Mouse (Mus musculus): ENCODE measurements around the gene Slc25a25.
"Not testable (repeated sequence)": the region's sequence is repeated elsewhere in the genome, so short reads cannot be mapped to it uniquely, and the experiment has no call there.

The Slc25a25 gene

DNA sequence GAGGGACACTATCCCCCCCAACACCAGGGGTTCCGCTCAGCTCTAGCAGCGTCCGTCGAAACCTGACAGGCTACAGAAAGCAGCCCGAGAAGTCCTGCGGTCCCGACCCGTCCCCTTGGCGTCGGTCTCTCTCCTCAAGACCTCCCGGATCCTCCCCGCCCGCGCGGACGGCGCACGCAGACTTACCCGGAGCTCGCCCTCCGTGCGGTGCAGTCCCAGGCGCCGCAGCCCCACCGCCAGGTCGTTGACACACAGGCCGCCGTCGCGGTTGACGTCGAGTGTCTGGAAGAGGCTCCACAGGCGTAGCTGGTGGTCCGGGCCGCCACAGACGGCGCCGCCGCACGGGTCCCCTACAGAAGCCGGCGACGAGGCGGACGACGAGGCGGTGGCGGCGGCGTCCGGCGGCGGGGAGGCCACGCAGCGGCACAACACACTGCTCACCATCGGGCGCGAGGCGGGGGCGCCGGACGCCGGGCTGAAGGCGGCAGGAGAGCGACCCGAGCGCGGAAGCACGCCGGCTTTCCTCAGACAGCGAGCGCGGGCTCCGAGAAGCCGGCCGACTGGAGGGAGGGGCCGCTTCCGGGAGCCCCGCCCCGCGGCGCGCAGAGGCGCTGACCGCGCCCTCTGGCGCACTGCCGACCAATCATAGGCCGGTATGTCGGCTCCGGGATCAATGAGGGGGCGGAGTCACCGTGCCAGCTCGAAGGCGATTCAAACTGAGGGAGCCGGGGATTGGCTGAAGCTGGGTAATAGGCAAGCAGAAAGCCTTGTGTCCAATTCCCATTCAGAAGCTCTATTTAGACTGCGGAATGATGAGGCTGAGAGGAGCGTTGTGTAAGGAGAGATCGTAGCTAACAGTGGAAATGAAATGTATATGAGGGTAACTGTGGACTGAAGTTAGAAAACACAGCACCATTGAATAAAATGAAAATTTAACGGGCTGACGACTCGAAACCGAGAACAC lies at the start of gene Slc25a25:
Gene Slc25a25 (minus strand): TSS at position 565 of the 964 bp plus-strand sequence.
- DNase-seq (ENCODE audit: low read depth, low spot score): peak; percentile 98

DNA sequence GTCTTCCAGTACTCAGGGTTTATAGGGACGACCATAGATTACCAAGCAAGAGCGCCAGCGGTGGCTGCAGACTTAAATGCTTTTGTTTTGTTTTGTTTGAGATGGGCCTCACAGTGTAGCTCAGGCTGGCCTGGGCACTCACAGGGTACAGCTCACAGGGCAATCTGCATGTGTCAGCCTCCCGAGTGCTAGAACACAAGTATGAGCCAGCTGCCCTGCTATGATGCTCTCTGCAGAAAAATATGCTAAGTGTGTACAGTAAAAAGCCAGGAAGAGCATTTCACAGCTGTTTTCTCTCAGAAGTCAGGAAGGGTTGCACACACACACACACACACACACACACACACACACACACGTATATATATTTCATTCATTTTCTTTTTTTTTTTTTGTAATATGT lies 49.2 kb upstream of the Slc25a25 start:
- no peak for DNase-seq (ENCODE audit: low read depth, low spot score)

DNA sequence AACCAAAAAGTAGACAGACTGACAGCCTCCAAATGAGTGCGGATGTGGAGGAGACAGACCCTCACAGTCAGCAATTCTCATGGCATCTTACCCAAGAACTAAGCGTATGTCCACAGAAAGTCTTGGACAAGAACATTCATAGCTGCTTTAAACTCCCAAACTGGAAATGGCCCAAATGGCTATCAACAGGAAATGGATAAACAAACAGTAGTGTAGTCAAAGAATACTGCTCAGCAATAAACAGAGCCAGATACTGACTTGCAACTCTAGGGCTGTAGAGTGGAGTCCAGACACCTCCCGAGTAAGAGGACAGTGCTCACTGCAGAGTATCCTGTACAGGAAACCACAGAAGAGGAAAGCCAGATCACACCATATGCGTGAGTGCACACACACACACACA lies 48.1 kb upstream of the Slc25a25 start:
- no peak for DNase-seq (ENCODE audit: low read depth, low spot score)

DNA sequence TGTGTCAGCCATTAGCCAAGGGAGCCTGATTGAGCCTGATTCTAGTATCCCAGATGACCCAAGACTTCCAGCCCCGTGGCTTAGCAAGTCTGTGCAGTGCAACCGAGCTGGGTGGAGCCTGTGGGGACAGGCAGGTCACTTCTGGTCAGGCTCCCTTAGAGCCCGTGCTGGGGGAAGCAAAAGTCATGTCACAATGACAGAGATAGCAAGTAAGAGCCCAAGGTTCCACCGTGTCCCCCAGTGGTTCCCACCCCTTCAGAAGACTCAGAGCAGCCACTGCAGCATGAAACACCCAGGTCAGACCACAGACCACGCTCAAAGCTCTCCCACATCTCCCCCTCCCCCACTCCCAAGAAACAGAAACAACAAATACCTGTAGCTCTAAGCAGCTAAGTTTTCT lies 44.9 kb upstream of the Slc25a25 start:
- DNase-seq (ENCODE audit: low read depth, low spot score): no peak

GRCm38 (mm10) chr2:32495185-32495726 lies 44.0 kb upstream of the Slc25a25 start:
- DNase-seq (ENCODE audit: low read depth, low spot score): no peak

DNA sequence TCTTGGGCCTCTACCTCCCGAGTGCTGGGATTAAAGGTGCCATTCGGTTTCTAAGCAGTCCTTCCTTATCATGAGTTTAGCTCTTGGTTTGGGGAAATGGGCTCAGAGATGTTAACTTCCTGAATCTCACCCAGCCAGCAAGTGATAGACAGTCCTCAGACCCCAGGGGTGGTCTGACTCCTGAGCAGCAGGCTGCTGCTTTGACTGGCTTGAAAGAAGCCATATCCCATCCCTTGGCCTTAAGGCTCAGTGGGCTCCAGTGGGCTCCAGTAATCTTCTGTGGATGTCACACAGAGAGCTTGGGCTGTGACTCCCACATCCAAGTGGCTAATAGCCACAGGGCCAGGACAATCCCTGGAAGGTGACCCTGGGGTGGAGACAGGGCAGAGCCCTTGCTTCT lies 43.3 kb upstream of the Slc25a25 start:
- no peak for DNase-seq (ENCODE audit: low read depth, low spot score)

DNA sequence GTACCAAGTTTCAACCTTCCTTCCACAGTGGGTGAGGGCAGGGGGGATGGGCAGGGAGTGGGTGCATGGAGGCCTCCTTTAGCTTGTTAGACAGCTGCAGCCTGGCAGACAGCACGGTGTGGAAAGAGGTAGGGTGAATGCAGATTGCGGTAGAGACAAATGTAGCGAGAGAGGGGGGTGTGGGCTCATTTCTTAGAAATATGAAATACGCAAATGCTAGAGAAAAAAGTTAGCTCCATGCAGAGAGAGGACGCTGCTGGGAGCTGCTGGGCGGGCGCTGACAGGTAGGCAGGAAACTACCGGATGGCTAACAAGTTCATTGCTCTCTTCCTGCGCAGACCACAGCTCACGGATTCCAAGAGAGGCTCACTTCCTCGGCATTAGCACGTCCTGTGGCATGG lies 42.1 kb upstream of the Slc25a25 start:
- no peak for DNase-seq (ENCODE audit: low read depth, low spot score)

GRCm38 (mm10) chr2:32492661-32493060 lies 41.4 kb upstream of the Slc25a25 start:
- no peak for DNase-seq (ENCODE audit: low read depth, low spot score)

- DNase-seq (ENCODE audit: low read depth, low spot score): not testable (repeated sequence)
Observed at GRCm38 (mm10) chr2:32490730-32491129, 39.5 kb upstream of the Slc25a25 start.

DNA sequence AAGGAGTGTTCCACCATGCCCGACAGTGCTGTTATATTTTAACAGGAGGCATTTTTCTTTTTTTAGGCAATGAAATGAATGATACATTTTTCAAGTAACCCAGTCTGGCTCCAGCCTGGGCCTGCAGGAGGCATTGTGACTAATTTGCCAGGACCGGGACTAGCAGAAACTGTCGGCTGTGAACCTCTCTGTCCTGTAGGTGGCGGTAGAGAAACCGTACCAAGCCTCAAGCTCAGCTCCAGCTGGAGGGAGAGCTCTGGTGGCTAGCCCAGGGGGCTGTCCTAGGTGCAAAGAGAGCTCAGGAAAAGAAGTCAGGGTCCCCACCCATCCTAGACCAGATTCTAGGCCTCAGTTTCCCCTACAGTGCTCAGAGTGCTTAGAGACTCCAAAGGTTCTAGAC lies 37.4 kb upstream of the Slc25a25 start:
- DNase-seq (ENCODE audit: low read depth, low spot score): peak; percentile 83

DNA sequence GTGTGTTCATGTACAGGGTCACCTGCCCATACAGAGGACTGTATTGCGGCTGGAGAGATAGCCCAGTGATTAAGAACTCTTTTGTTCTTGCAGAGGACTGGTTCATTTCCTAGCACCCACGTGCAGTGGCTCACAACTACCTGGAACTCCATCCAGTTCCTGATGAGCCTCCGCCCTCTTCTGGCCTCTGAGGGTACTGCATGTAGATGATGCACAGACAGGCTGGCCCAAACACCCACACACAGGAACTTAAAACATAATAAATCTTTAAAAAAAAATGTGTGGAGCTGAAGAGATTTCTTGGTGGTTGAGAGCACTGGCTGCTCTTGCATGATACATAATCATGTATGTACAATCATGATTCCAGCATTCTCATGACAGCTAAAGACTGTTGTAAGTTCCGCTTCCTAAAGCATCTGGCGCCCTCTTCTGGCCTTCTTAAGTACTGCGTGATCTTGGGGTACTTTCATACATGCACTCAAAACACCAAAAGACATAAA lies 35.9 kb upstream of the Slc25a25 start:
- DNase-seq (ENCODE audit: low read depth, low spot score): peak; percentile 94

- no peak for DNase-seq (ENCODE audit: low read depth, low spot score)
Observed at GRCm38 (mm10) chr2:32486155-32486554, 34.9 kb upstream of the Slc25a25 start.

GRCm38 (mm10) chr2:32485751-32486150 lies 34.5 kb upstream of the Slc25a25 start:
- DNase-seq (ENCODE audit: low read depth, low spot score): no peak

DNA sequence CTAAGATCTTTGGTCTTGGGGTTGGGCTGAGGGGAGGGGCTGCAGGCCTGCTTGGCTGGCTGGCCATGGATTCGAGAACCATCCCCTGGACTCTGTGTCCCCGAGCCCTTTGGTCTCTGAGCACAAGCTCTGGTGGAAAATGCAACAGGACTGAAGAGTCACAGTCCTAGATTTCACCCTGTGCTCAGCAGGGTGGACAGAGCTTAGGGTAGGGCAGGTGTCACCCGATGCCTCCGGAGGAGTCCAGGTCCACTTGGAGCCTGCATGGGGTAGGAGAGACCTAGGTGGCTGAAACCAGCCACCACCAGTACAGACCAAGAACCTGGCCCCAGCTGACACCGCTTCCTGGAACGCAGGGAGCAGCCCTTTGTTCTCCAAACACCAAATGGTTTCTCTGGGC lies 33.7 kb upstream of the Slc25a25 start:
- no peak for DNase-seq (ENCODE audit: low read depth, low spot score)

DNA sequence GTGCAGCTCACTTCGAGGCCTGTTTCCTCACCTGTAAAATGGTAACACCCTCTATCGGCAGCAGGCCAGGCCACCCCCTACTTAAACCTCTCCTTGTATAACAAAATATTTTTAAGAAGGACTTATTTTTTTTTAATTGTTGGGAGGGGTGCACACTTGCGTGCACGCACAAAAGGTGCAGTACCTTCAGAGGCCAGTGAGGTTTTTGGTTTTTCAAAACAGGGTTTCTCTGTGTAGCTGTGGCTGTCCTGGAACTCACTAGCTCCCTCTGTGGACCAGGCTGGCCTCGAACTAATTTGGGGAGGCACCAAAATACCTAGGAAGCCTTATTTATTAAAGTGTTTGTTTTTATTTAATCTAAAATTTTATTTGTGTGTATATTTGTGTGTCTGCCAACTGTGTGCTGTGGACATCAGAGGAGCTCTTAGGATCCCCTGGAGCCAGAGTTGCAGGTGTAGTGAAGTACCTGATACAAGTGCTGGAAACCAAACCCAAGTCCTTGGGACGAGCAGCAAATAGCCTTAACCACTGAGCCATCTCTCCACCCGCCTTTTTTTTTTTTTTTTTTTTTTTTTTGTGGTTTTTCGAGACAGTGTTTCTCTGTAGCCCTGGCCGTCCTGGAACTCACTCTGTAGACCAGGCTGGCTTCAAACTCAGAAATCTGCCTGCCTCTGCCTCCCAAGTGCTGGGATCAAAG lies 32.1 kb upstream of the Slc25a25 start:
- DNase-seq (ENCODE audit: low read depth, low spot score): peak; percentile 66

DNA sequence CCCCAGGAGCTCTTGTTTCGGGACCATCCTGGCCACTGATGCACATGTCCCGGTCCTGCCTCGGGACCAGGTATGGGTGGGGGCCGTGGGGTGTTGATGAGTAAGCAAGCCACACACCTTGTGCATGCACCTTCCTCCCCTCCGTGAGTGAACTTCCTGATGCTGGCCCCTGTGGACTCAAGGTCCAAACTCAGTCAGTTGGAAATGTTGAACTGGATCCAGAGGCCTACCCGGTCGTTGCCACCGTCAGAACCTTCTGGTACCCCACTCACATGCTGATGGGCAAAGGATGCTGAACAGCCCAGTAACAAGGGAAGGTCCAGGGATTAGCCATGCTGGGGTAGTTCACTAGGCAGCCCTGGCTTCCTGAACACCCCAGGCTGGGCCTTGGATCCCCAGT lies 31.1 kb upstream of the Slc25a25 start:
- DNase-seq (ENCODE audit: low read depth, low spot score): no peak

GRCm38 (mm10) chr2:32475361-32475760 lies 24.1 kb upstream of the Slc25a25 start:
- not testable (repeated sequence) for DNase-seq (ENCODE audit: low read depth, low spot score)

- DNase-seq (ENCODE audit: low read depth, low spot score): peak; percentile 43
Observed at GRCm38 (mm10) chr2:32471681-32472061, 20.4 kb upstream of the Slc25a25 start.

DNA sequence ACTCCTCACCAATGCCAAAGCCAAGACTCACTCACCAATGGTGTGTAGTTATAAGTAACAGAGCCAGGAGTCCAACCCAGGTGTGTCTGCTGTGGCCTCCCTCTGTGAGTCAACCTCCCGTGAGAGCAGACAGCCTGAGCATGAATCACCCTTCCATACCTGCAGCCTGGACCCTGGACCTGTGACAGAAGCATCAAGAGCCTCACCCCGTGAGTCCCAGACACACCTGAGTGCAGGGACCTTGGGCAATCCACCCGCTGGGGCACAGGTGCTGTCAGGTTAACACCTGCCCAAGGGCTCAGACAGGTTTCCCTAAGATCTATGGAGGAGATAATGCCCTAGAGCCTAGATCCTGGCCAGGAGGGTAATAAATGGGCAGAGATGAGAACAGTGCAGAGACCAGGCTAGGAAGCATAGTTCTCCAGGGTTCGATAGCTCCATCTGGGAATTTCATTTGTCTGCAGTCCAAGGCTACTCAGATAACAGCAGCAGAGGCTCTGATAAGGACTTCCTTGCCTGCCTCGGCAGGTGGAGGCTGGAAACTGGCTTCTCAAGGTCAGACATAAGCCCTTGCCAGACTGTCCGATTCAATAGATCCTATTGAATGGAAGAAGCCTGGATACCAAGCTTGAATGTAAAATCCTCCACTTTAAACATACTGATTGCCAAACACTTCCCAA lies 19.9 kb upstream of the Slc25a25 start:
- DNase-seq (ENCODE audit: low read depth, low spot score): no peak

GRCm38 (mm10) chr2:32464212-32464891 lies 13.1 kb upstream of the Slc25a25 start:
- DNase-seq (ENCODE audit: low read depth, low spot score): no peak

- DNase-seq (ENCODE audit: low read depth, low spot score): no peak
Observed at GRCm38 (mm10) chr2:32463773-32464172, 12.5 kb upstream of the Slc25a25 start.

Data from A20 (cell line).